Mouse (Mus musculus) embryonic facial prominence, embryonic 11.5 days (tissue): Measurements from ENCODE around the gene Sbf2. TPM values are rescaled to one million over a fixed set of nuclear protein-coding genes. Genes with fewer than 3 reads are reported as not detected.

Experiments
- ATAC-seq: fragments of 200-750 bp; cut with Nextera tagmentation; replicated peaks from 2 replicates; pipeline ENCODE4 v1.8.0; 2017; ENCODE audit warnings: low read depth; ENCODE audit not compliant: insufficient number of reproducible peaks, low FRiP score, low TSS enrichment
- DNase-seq: peaks from one replicate; pipeline ENCODE4 v3.0.0-alpha.2; 2015; ENCODE audit warnings: low spot score
- H3K27ac ChIP-seq: fragments of 300-500 bp; sonication (generic); replicated peaks from 2 replicates; pipeline ENCODE4 v1.5.1; 2014; ENCODE audit warnings: mild to moderate bottlenecking, low read depth, low read length, control low read depth
- H3K27me3 ChIP-seq: fragments of 300-500 bp; sonication (generic); 2 replicates; pipeline ENCODE4 v1.6.1; 2014; ENCODE audit warnings: mild to moderate bottlenecking, low read length, moderate library complexity, mixed read lengths; ENCODE audit not compliant: control insufficient read depth, insufficient read depth
- H3K36me3 ChIP-seq: fragments of 300-500 bp; sonication (generic); replicated peaks from 2 replicates; pipeline ENCODE4 v1.6.1; 2014; ENCODE audit warnings: low read depth, mild to moderate bottlenecking, low read length, moderate library complexity, mixed read lengths; ENCODE audit not compliant: control insufficient read depth, insufficient read depth
- H3K4me1 ChIP-seq: fragments of 300-500 bp; sonication (generic); 2 replicates; pipeline ENCODE4 v1.6.1; 2014; ENCODE audit warnings: low read length, mixed read lengths; ENCODE audit not compliant: control insufficient read depth, insufficient read depth
- H3K4me2 ChIP-seq: fragments of 300-500 bp; sonication (generic); 2 replicates; pipeline ENCODE4 v1.6.1; 2014; ENCODE audit warnings: low read depth, mild to moderate bottlenecking, control low read depth, low read length, moderate library complexity
- H3K4me3 ChIP-seq: fragments of 300-500 bp; sonication (generic); 2 replicates; pipeline ENCODE4 v1.5.1; 2014; ENCODE audit warnings: low read depth, low read length, control low read depth
- H3K9ac ChIP-seq: fragments of 300-500 bp; sonication (generic); replicated peaks from 2 replicates; pipeline ENCODE4 v1.6.1; 2014; ENCODE audit warnings: mild to moderate bottlenecking, control low read depth, low read length
- H3K9me3 ChIP-seq: fragments of 300-500 bp; sonication (generic); replicated peaks from 2 replicates; pipeline ENCODE4 v1.6.1; 2016; ENCODE audit warnings: mild to moderate bottlenecking, low read length, inconsistent platforms, mixed read lengths; ENCODE audit not compliant: control insufficient read depth
- WGBS: fragments of 180-500 bp; shearing (Covaris S2); extraction: QIAGEN DNeasy Blood & Tissue Kit; methylation state at CpG from one replicate; pipeline ENCODE4 v1.1.7; 2014; 5-methylcytosine and 5-hydroxymethylcytosine counted together
- polyA plus RNA-seq: library from polyadenylated mRNA; unstranded; fragments of >200 nt; fragmentation: Nextera tagmentation; extraction: Ambion mirVana; gene quantifications from 2 replicates; pipeline ENCODE4 v1.2.1, GENCODE M21; 2014

The Sbf2 gene
- polyA plus RNA-seq: 25.2 and 25.4 TPM in 2 replicates

- H3K4me3 ChIP-seq: peak within 1 kb of the TSS; percentile 84
- ATAC-seq (peak; percentile 92), DNase-seq (peak; percentile 90)
- no peaks in the 10 kb centered on the region for H3K36me3 ChIP-seq
- H3K27me3 ChIP-seq: no peaks in the 10 kb centered on the region
- H3K27ac ChIP-seq: peak within 1 kb of the TSS; percentile 95
- H3K4me1 ChIP-seq: no peaks in the 10 kb centered on the region; the same call in 1 of the 2 replicates
- no peaks in the 10 kb centered on the region for H3K9me3 ChIP-seq
- peak within 1 kb of the TSS; percentile 94 for H3K9ac ChIP-seq
- WGBS: under 1% methylated on average over 92 of the region's 127 CpGs
- peak within 1 kb of the TSS; percentile 78 for H3K4me2 ChIP-seq
Observed at GRCm38 (mm10) chr7:110614133-110615063, at the start of gene Sbf2. Gene Sbf2, minus strand, starts transcription at chr7:110614922.

GRCm38 (mm10) chr7:110658378-110658928 is 43.7 kb upstream of the Sbf2 start:
- H3K4me2 ChIP-seq: no peak overlapping the region
- no peak overlapping the region for H3K4me3 ChIP-seq
- DNase-seq (no peak), ATAC-seq (no peak)
- H3K27me3 ChIP-seq: no peaks in the 10 kb centered on the region
- H3K9me3 ChIP-seq: no peaks in the 10 kb centered on the region
- H3K36me3 ChIP-seq: no peaks in the 10 kb centered on the region
- H3K27ac ChIP-seq: no peak overlapping the region
- WGBS: 48% methylated on average over 3 of the region's 3 CpGs
- H3K4me1 ChIP-seq: no peaks in the 10 kb centered on the region
- no peak overlapping the region for H3K9ac ChIP-seq

DNA sequence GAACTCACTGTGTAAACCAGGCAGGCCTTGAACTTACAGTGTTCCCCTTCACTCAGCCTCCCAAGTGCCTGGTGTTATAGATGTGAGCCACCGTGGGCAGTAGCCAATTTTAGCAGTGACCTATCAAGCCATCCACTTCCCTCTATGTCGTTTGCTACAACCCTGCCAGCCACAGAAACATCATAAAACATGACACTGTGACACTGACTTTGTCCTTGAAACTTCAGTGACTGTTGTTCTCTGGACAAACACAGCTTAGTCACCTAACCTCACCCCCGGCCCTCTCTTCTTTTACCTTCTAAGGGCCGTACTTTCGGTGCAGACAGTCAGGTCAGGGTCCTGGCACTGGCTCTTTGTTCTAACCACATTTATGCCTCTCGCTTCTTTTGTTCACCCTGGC is 41.2 kb upstream of the Sbf2 start:
- H3K9ac ChIP-seq: no peak overlapping the region
- no peaks in the 10 kb centered on the region for H3K36me3 ChIP-seq
- WGBS: 75% methylated on average over 6 of the region's 6 CpGs
- DNase-seq: no peak
- no peaks in the 10 kb centered on the region for H3K27me3 ChIP-seq
- H3K27ac ChIP-seq: no peak overlapping the region
- H3K4me2 ChIP-seq: no peak overlapping the region
- H3K9me3 ChIP-seq: no peaks in the 10 kb centered on the region
- ATAC-seq: no peak
- no peaks in the 10 kb centered on the region for H3K4me1 ChIP-seq
- no peak overlapping the region for H3K4me3 ChIP-seq

DNA sequence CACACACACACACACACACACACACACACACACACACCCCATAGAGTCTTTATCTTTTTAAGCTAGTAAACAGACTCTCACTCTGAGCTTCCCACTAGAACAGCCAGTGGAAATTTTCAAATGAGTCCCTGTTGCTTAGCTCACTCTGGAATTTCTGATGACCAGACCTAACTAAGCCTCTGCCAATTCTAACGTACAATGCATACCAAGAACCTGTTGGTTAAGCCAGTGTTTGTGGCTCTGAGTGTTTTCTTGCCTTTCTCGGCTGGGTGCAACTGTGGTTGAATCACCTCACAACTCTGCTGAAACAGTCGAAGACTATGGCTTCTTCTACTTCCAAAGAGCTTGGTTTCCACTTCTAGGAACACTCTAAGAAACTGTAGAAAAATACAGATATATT is 40.5 kb upstream of the Sbf2 start:
- Histone ChIP-seq H3K27ac (no peak overlapping the region), H3K4me3 (no peak overlapping the region), H3K9me3 (no peaks in the 10 kb centered on the region), H3K27me3 (no peaks in the 10 kb centered on the region), H3K36me3 (no peaks in the 10 kb centered on the region), H3K4me2 (no peak overlapping the region), H3K9ac (no peak overlapping the region), H3K4me1 (no peaks in the 10 kb centered on the region)
- WGBS: 74% methylated on average over 3 of the region's 3 CpGs
- ATAC-seq (no peak), DNase-seq (no peak)

DNA sequence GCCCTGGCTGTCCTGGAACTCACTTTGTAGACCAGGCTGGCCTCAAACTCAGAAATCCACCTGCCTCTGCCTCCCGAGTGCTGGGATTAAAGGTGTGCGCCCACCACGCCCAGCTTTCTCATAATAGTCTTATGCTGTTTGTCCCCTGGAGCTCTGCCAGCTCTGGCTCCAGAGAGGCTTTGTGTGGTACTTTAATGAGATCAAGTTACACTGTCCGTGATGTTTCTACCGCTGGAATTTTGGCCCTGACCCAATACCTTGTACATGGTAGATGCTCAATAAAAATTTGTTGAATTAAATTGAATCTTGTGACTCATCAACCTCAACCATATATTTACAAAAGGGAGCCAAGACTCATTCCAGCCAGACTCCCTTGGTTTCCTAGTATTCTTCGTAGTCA is 36.4 kb upstream of the Sbf2 start:
- H3K9me3 ChIP-seq: no peaks in the 10 kb centered on the region
- 80% methylated on average over 6 of the region's 6 CpGs for WGBS
- no peak overlapping the region for H3K4me2 ChIP-seq
- ATAC-seq (no peak), DNase-seq (no peak)
- no peaks in the 10 kb centered on the region for H3K27me3 ChIP-seq
- no peaks in the 10 kb centered on the region for H3K4me1 ChIP-seq
- H3K27ac ChIP-seq: no peak overlapping the region
- H3K9ac ChIP-seq: no peak overlapping the region
- no peaks in the 10 kb centered on the region for H3K36me3 ChIP-seq
- H3K4me3 ChIP-seq: no peak overlapping the region

DNA sequence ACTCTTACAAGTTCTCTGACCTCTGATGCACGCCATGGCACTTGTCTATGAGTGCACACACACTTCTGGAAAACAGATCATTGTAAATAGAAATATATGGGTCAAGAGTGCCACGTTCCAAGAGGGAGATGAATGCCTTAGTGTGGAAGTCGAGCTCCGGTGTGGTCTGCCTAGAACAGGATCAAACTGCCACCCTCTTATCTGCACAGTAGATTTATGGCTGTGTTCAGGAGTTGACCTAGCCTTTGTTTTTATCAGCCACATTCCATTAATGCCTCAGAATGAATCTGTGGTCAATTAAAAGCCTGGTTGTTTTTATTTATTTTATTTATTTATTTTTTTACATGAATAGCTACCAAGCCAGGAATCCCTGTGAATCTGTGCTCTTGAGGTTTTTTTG is 35.8 kb upstream of the Sbf2 start:
- Histone ChIP-seq H3K27ac (no peak overlapping the region), H3K9ac (no peak overlapping the region), H3K4me2 (no peak overlapping the region), H3K36me3 (no peaks in the 10 kb centered on the region), H3K4me1 (no peaks in the 10 kb centered on the region), H3K4me3 (no peak overlapping the region), H3K27me3 (no peaks in the 10 kb centered on the region), H3K9me3 (no peaks in the 10 kb centered on the region)
- 78% methylated on average over 4 of the region's 4 CpGs for WGBS
- ATAC-seq (no peak), DNase-seq (no peak)

DNA sequence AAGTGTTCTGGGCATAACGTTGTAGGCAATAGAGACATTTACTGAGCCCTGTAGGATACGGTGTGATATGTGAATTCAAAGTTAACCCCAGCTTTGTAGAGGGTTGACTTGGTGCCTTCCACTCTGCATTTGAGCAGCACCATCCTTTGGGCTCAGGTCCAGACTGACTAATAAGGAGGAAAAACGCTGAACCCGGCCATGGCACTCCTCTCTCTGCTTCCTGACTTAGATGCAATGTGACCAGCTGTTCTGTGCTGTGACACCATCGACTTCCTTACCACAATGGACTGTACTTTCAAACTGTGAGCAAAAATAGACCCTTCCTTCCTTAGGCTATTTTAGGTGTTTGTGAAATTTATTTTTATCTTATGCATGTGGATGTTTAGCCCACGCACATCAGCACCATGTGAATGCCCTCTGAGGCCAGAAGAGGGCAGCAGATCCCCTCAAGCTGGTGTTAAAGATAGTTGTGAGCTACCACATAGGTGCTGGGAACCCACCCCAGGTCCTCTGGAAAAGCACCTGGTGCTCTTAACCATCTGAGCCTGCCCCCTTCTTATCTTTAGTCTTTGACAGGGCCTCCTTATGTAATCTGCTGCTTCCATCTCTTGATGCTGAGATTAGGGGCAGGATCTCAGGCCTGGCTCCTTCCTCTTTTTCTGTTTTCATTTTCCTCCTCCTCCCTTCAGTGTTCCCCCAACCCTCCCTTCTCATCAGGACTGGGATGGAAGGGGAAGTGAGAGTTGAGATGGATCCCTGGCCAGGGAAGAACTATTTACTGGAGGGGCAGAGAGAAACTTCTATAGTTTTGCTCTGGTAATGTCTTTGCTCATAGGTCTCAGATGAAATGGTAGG is 34.6 kb upstream of the Sbf2 start:
- ATAC-seq: no peak
- Histone ChIP-seq H3K27me3 (no peaks in the 10 kb centered on the region), H3K4me2 (no peak overlapping the region), H3K4me1 (no peaks in the 10 kb centered on the region), H3K9me3 (no peaks in the 10 kb centered on the region), H3K36me3 (no peaks in the 10 kb centered on the region), H3K9ac (no peak overlapping the region), H3K27ac (no peak overlapping the region), H3K4me3 (no peak overlapping the region)
- DNase-seq: no peak
- WGBS: 88% methylated on average over 6 of the region's 6 CpGs
